Mouse (Mus musculus): ENCODE data around the gene Fkbp6. TPM values are rescaled to one million over a fixed set of nuclear protein-coding genes. Genes with fewer than 3 reads are reported as not detected.

Gene Fkbp6
- 0.15 TPM in 1 of 2 replicates, not detected in the other for polyA plus RNA-seq (2014; fragmentation: Nextera tagmentation; extraction: Ambion mirVana)

DNA sequence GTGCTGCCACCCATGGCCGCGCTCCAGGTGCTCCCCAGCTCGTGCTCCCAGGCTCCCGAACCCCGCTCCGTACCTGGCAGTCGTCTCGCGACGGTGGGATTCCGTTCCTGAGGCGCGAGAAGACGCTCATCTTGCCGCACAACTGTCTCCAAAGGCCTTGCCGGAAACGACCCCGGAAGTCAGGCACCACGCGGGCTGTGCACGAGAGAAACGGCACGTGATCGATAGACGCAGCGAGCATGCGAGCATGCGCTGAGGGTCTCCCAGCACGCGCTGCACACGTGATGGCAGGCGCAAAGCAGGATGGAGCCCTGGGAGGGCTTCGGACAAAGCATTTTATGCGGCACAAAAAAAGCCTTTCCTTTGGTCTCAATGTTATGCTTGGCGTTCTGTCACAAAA lies at the start of gene Fkbp6:
TSS of gene Fkbp6 (minus strand) at position 183 of the 400 bp plus-strand sequence.
- Histone ChIP-seq H3K4me2 (no peak within 1 kb of the TSS), H3K4me1 (ENCODE audit: insufficient read depth) (no peaks in the 10 kb centered on the region), H3K9me3 (ENCODE audit: low read depth, low read length) (peaks cover 5% of the 10 kb centered on the region; the same call in 1 of the 2 replicates), H3K9ac (no peak within 1 kb of the TSS), H3K27me3 (ENCODE audit: insufficient read depth, low read length) (no peaks in the 10 kb centered on the region), H3K36me3 (ENCODE audit: insufficient read depth) (no peaks in the 10 kb centered on the region), H3K27ac (ENCODE audit: low read depth) (no peak within 1 kb of the TSS), H3K4me3 (ENCODE audit: low read depth, low read length) (no peak within 1 kb of the TSS)
- ATAC-seq (ENCODE audit: insufficient read depth) (no peak), DNase-seq (no peak)
- no peak for TF ChIP-seq CTCF (IDR thresholded peaks at IDR 0.05; ENCODE audit: low read depth)
- WGBS: 87% methylated on average over 35 of the region's 35 CpGs

DNA sequence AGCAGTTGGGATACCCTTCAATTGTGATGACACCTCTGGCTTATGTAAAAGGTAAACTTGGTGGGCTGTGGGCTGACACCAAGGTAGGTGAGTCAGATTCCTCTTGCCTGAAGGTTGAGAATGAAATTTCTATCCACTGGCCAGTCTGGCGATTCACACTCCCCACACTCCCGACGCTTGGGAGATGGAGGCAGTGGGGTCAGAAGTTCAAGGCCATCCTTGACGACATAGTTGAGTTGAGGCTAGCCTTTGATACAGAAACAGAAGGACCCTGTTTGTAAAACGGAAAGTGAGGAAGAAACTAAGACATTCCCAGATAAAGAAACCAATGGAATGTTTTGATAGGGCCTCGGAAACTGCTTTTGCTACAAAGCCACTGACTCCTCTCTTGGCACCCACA lies 49.5 kb upstream of the Fkbp6 start:
- H3K9me3 ChIP-seq (ENCODE audit: low read depth, low read length): no peaks in the 10 kb centered on the region
- TF ChIP-seq CTCF (IDR thresholded peaks at IDR 0.05; ENCODE audit: low read depth): no peak
- 49% methylated on average over 6 of the region's 6 CpGs for WGBS

DNA sequence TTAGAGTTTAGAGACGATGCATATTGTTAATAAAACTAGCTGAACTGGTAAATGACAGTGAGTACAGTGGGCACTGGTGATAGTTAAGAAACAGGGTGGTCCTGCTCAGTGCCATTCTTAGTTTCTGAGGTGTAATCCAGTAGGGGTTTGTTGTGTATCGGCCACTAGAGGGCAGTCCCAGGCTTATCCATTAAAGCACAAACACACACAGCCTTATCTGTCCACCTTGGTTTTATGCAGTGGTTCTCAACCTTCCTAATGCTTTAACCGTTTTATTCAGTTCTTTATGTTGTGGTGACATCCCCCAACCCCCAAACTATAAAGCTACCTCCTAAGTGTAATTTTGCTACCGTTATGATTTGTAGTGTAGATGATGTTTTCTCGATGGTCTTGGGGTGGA lies 46.0 kb upstream of the Fkbp6 start:
- H3K4me1 ChIP-seq (ENCODE audit: insufficient read depth): no peaks in the 10 kb centered on the region
- DNase-seq: peak; percentile 73
- peaks cover 15% of the 10 kb centered on the region for H3K36me3 ChIP-seq (ENCODE audit: insufficient read depth)
- H3K27me3 ChIP-seq (ENCODE audit: insufficient read depth, low read length): no peaks in the 10 kb centered on the region
- H3K27ac ChIP-seq (ENCODE audit: low read depth): no peak overlapping the region
- ATAC-seq (ENCODE audit: insufficient read depth): no peak
- H3K4me2 ChIP-seq: no peak overlapping the region
- no peak overlapping the region for H3K4me3 ChIP-seq (ENCODE audit: low read depth, low read length)
- H3K9me3 ChIP-seq (ENCODE audit: low read depth, low read length): no peaks in the 10 kb centered on the region
- 46% methylated on average over 5 of the region's 5 CpGs for WGBS
- TF ChIP-seq CTCF (IDR thresholded peaks at IDR 0.05; ENCODE audit: low read depth): peak; percentile 69
- no peak overlapping the region for H3K9ac ChIP-seq

More for the DNA sequence above, 49.5 kb upstream of the Fkbp6 start:
- Histone ChIP-seq H3K4me1 (ENCODE audit: insufficient read depth) (no peaks in the 10 kb centered on the region), H3K36me3 (ENCODE audit: insufficient read depth) (no peaks in the 10 kb centered on the region), H3K27ac (ENCODE audit: low read depth) (no peak overlapping the region), H3K4me2 (no peak overlapping the region), H3K4me3 (ENCODE audit: low read depth, low read length) (no peak overlapping the region), H3K9ac (no peak overlapping the region), H3K27me3 (ENCODE audit: insufficient read depth, low read length) (no peaks in the 10 kb centered on the region)
- no peak for ATAC-seq (ENCODE audit: insufficient read depth)
- DNase-seq: no peak

GRCm38 (mm10) chr5:135394004-135394823 lies 44.4 kb upstream of the Fkbp6 start, which contains the start of gene Pom121:
TSS of gene Pom121 (minus strand) at chr5:135394546.
- WGBS: under 1% methylated on average over 108 of the region's 110 CpGs
- no peaks in the 10 kb centered on the region for H3K9me3 ChIP-seq (ENCODE audit: low read depth, low read length)
- ATAC-seq (ENCODE audit: insufficient read depth): peak; percentile 93
- H3K4me1 ChIP-seq (ENCODE audit: insufficient read depth): no peaks in the 10 kb centered on the region
- peak within 1 kb of the TSS; percentile 91 for H3K27ac ChIP-seq (ENCODE audit: low read depth)
- H3K4me3 ChIP-seq (ENCODE audit: low read depth, low read length): peak within 1 kb of the TSS; percentile 97
- no peaks in the 10 kb centered on the region for H3K27me3 ChIP-seq (ENCODE audit: insufficient read depth, low read length)
- H3K9ac ChIP-seq: peak within 1 kb of the TSS; percentile 96
- peak within 1 kb of the TSS; percentile 64 for H3K4me2 ChIP-seq
- H3K36me3 ChIP-seq (ENCODE audit: insufficient read depth): peaks cover 31% of the 10 kb centered on the region
- no peak for TF ChIP-seq CTCF (IDR thresholded peaks at IDR 0.05; ENCODE audit: low read depth)
- peak; percentile 96 for DNase-seq

- Histone ChIP-seq H3K27ac (ENCODE audit: low read depth) (no peak overlapping the region), H3K27me3 (ENCODE audit: insufficient read depth, low read length) (no peaks in the 10 kb centered on the region), H3K36me3 (ENCODE audit: insufficient read depth) (peaks cover 97% of the 10 kb centered on the region), H3K9me3 (ENCODE audit: low read depth, low read length) (no peaks in the 10 kb centered on the region), H3K4me2 (no peak overlapping the region), H3K4me1 (ENCODE audit: insufficient read depth) (no peaks in the 10 kb centered on the region), H3K4me3 (ENCODE audit: low read depth, low read length) (no peak overlapping the region), H3K9ac (no peak overlapping the region)
- WGBS: 76% methylated on average over 10 of the region's 10 CpGs
- ATAC-seq (ENCODE audit: insufficient read depth): no peak
- no peak for DNase-seq
- no peak for TF ChIP-seq CTCF (IDR thresholded peaks at IDR 0.05; ENCODE audit: low read depth)
Observed at GRCm38 (mm10) chr5:135383771-135384170, 33.9 kb upstream of the Fkbp6 start.

- 85% methylated on average over 7 of the region's 7 CpGs for WGBS
- H3K4me3 ChIP-seq (ENCODE audit: low read depth, low read length): no peak overlapping the region
- no peak; the same call in 1 of the 2 replicates for ATAC-seq (ENCODE audit: insufficient read depth)
Observed at GRCm38 (mm10) chr5:135382746-135383145, 32.9 kb upstream of the Fkbp6 start.

GRCm38 (mm10) chr5:135381356-135381925 lies 31.6 kb upstream of the Fkbp6 start:
- Histone ChIP-seq H3K9ac (no peak overlapping the region), H3K9me3 (ENCODE audit: low read depth, low read length) (no peaks in the 10 kb centered on the region), H3K36me3 (ENCODE audit: insufficient read depth) (peaks cover 97% of the 10 kb centered on the region), H3K4me3 (ENCODE audit: low read depth, low read length) (no peak overlapping the region), H3K4me1 (ENCODE audit: insufficient read depth) (no peaks in the 10 kb centered on the region), H3K27ac (ENCODE audit: low read depth) (no peak overlapping the region), H3K4me2 (no peak overlapping the region), H3K27me3 (ENCODE audit: insufficient read depth, low read length) (no peaks in the 10 kb centered on the region)
- 88% methylated on average over 10 of the region's 10 CpGs for WGBS
- ATAC-seq (ENCODE audit: insufficient read depth) (no peak), DNase-seq (no peak)
- TF ChIP-seq CTCF (IDR thresholded peaks at IDR 0.05; ENCODE audit: low read depth): no peak

More at GRCm38 (mm10) chr5:135382746-135383145, 32.9 kb upstream of the Fkbp6 start:
- peaks cover 97% of the 10 kb centered on the region for H3K36me3 ChIP-seq (ENCODE audit: insufficient read depth)
- no peak overlapping the region for H3K9ac ChIP-seq
- no peaks in the 10 kb centered on the region for H3K4me1 ChIP-seq (ENCODE audit: insufficient read depth)
- H3K27ac ChIP-seq (ENCODE audit: low read depth): no peak overlapping the region
- no peak for TF ChIP-seq CTCF (IDR thresholded peaks at IDR 0.05; ENCODE audit: low read depth)
- H3K27me3 ChIP-seq (ENCODE audit: insufficient read depth, low read length): no peaks in the 10 kb centered on the region
- H3K9me3 ChIP-seq (ENCODE audit: low read depth, low read length): no peaks in the 10 kb centered on the region
- no peak for DNase-seq
- no peak overlapping the region for H3K4me2 ChIP-seq

Data from lung, embryonic 14.5 days (tissue).